Mouse (Mus musculus) A20 (cell line): ENCODE results near the gene Anks4b.
A peak's percentile ranks its signal among the peaks of the same experiment; 100 is the strongest.

Experiments used
- DNase-seq: peaks from one replicate; pipeline ENCODE4 v3.0.0-alpha.2; 2011; ENCODE audit warnings: low read depth, low spot score

The Anks4b gene

DNA sequence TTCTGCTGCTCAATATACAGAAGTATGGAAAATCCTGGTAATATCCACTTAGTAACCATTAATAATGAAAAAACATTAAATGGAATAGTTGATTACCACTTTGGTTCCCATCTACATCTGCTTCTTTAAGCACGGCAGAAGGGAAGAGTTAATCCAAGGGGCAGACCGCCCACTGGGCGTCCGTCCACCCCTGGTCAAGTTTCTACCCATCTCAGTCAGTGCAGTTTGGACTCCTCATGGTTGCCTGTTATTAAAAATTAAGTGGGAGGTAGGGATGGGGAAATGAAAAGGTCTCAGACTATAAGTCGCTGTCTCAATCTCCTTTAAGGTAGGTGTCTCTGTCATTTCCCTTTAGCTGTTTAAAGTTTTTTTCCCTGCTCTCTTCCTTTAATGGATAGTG is 15.3 kb downstream of the Anks4b start:
- no peak for DNase-seq

DNA sequence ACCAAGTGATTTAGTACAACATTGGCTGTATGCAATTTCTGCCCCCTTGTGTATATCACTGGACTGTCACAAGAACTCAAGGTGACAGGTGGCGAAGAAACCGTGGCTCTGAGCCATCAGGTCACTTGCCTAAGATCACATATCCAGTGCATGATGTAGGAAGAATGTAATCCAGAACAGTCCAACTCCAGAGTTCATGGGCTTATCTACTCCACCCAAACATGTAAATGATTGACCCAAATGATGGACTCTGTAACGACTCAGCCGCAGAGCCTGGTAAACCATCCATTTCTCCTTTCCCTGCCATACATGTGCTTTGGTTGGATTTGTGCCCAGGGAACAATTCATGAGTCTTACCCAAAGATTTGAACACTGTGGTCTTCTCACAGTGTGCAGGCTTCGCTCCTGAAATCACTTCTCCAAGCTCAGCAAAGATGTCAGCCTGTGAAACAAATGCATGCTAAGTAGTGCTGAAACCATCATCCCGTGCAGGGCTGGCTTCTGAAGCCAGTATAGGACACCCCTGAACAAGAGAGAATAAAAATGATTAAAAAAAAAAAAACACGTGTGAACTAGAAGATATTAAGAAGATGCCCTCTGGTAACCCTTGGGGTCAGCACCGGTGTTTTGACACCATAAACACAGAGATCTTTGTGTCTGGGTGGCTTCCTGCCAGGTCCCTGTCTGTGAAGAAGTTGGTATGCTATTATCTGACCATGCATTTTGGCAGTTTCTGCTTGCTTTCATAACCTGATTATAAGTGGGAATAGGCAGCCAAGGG is 15.9 kb downstream of the Anks4b start:
- DNase-seq = no peak

DNA sequence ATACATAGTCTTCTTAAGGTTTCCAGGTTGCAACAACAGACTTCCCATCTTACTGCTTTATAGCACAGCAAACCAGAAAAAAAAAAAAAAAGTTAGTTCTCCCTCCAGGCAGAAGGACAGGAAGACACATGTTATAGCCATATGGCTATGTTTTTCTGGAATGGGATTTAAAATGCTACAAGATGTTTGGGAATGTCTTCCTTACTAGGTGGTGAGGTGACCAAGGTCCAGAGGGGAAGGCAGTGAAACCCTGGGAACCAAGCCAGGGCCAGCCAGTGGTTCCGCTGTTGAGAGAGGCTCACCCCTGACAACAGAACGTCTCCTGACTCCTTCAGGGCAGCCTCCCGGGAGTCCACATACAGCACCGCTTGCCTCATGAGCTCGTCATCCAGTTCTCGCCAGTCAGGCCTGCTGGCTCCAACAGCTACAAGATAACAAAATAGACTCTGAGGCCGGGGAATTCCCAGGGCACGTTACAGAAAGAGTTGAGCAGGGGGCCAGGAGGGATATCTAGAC is 16.6 kb downstream of the Anks4b start:
- no peak for DNase-seq

DNA sequence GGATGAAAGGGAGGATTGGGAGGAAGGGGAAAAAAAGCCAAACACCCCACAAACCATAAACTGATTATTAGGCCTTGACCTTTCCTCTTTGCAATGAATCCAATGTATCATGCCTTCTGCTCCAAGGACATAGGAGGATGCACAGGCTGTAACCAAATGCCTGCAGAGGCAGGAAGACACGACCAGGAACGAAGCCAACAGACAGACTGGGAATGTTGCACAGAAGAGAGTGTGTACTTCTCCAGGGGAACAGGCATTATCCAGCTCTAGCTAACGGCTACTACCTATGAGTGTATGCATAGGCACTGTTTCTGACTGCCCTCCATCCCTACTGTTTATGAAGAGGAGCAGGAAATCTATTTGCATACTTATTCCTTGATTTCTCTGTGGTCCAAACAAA is 18.5 kb downstream of the Anks4b start:
- DNase-seq = no peak

GRCm38 (mm10) chr7:120192816-120193215 is 19.2 kb downstream of the Anks4b start:
- no peak for DNase-seq

- DNase-seq = no peak
These were observed 21.5 kb downstream of the Anks4b start for GRCm38 (mm10) chr7:120195207-120195606.

DNA sequence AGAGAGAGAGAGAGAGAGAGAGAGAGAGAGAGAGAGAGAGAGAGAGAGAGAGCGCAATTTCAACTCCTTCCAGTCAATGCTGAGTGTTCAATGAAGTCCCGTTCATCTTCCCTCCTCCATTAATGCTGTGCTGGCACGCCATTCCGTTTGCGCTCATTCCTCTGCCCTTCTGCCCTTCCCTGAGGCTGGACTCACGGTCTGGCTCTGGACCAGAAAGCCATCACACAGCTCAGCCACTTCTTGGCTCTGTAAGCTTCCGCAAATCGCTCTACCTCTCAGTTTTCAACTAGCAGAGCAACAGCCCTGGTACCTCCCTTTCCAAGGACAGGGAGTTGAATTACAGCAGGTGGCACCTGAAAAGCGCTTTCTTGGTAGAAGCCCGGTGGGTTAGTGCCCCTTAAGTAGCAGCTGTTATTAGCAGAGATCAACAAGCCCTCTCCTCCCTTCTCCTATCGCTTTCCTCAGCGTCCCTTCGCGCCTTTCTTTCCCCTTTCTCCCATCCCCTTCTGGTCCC is 27.6 kb downstream of the Anks4b start:
- DNase-seq = no peak

- DNase-seq = no peak
These were observed 28.1 kb downstream of the Anks4b start, which contains the start of gene Crym for GRCm38 (mm10) chr7:120201771-120202170. Gene Crym, minus strand, starts transcription at chr7:120202111.

DNA sequence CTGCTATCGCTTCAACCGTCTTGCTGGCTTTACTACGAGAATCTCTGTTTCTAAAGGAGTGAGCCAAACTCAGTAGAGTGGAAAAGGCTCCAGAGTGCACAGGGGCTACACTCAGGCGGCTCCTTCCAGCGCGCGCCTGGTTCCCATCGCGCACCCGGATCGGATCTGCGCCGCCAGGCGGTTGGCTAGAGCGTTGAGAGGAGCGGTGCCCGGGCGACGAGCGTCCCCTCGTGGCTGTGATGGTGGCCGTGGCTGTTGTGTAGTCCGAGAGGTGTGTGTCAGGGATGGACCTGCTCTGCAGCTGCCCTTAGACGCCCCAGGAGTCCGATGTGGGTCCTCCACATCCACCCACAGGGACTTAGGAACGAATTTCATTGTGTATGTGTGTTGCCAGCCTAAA is 30.1 kb downstream of the Anks4b start, which contains the start of gene Abca14:
Abca14 (plus strand) TSS at position 173 of the 400 bp plus-strand sequence.
- DNase-seq = no peak

GRCm38 (mm10) chr7:120205989-120206388 is 32.3 kb downstream of the Anks4b start:
- peak; percentile 34 for DNase-seq

GRCm38 (mm10) chr7:120228541-120228940 is 54.9 kb downstream of the Anks4b start:
- no peak for DNase-seq
